Mouse (Mus musculus): ENCODE data around the gene Hpse. TPM values are rescaled to one million over a fixed set of nuclear protein-coding genes. Genes with fewer than 3 reads are reported as not detected.

Gene Hpse
- polyA plus RNA-seq, 1 experiment = 5.4 TPM

- H3K36me3 ChIP-seq (ENCODE audit: control insufficient read depth, insufficient read depth, low read length) = no peaks in the 10 kb centered on the region
- no peak for TF ChIP-seq CTCF (IDR thresholded peaks at IDR 0.05; ENCODE audit: extremely low read depth, insufficient read length, insufficient replicate concordance, low read depth, low read length)
- TF ChIP-seq POLR2A (IDR thresholded peaks at IDR 0.05; ENCODE audit: low read depth, low read length) = peak; percentile 67
- under 1% methylated on average over 71 of the region's 71 CpGs for WGBS
- H3K4me3 ChIP-seq (ENCODE audit: low read depth, low read length) = peak overlapping the region; percentile 71
- H3K4me1 ChIP-seq (ENCODE audit: control insufficient read depth, insufficient read depth, insufficient read length, low read length) = peaks cover 14% of the 10 kb centered on the region
- H3K27ac ChIP-seq (ENCODE audit: insufficient read depth, low read depth, low read length) = peak overlapping the region; percentile 32
- H3K27me3 ChIP-seq (ENCODE audit: control insufficient read depth, insufficient read depth, low read length) = no peaks in the 10 kb centered on the region
These were observed 45.6 kb downstream of the Hpse start for GRCm38 (mm10) chr5:100673745-100674486.

- Histone ChIP-seq H3K27me3 (ENCODE audit: control insufficient read depth, insufficient read depth, low read length) (no peaks in the 10 kb centered on the region), H3K36me3 (ENCODE audit: control insufficient read depth, insufficient read depth, low read length) (peaks cover 2% of the 10 kb centered on the region; the same call in 1 of the 2 replicates), H3K4me3 (ENCODE audit: low read depth, low read length) (peak overlapping the region; percentile 0; the same call in 1 of the 2 replicates), H3K27ac (ENCODE audit: insufficient read depth, low read depth, low read length) (peak overlapping the region; percentile 25; the same call in 1 of the 2 replicates), H3K4me1 (ENCODE audit: control insufficient read depth, insufficient read depth, insufficient read length, low read length) (peaks cover 14% of the 10 kb centered on the region)
- 18% methylated on average over 4 of the region's 4 CpGs for WGBS
- TF ChIP-seq POLR2A (IDR thresholded peaks at IDR 0.05; ENCODE audit: low read depth, low read length) (no peak), CTCF (IDR thresholded peaks at IDR 0.05; ENCODE audit: extremely low read depth, insufficient read length, insufficient replicate concordance, low read depth, low read length) (no peak)
These were observed 47.1 kb downstream of the Hpse start for GRCm38 (mm10) chr5:100672403-100672802.

- Histone ChIP-seq H3K4me3 (ENCODE audit: low read depth, low read length) (no peak overlapping the region), H3K27ac (ENCODE audit: insufficient read depth, low read depth, low read length) (peak overlapping the region; percentile 25; the same call in 1 of the 2 replicates), H3K4me1 (ENCODE audit: control insufficient read depth, insufficient read depth, insufficient read length, low read length) (peaks cover 14% of the 10 kb centered on the region), H3K36me3 (ENCODE audit: control insufficient read depth, insufficient read depth, low read length) (peaks cover 4% of the 10 kb centered on the region; the same call in 1 of the 2 replicates), H3K27me3 (ENCODE audit: control insufficient read depth, insufficient read depth, low read length) (no peaks in the 10 kb centered on the region)
- TF ChIP-seq POLR2A (IDR thresholded peaks at IDR 0.05; ENCODE audit: low read depth, low read length) = no peak
- no peak for TF ChIP-seq CTCF (IDR thresholded peaks at IDR 0.05; ENCODE audit: extremely low read depth, insufficient read length, insufficient replicate concordance, low read depth, low read length)
- WGBS = 12% methylated on average over 3 of the region's 3 CpGs
These were observed 47.6 kb downstream of the Hpse start for GRCm38 (mm10) chr5:100671897-100672296.

GRCm38 (mm10) chr5:100671398-100671797, 48.1 kb downstream of the Hpse start:
- TF ChIP-seq POLR2A (IDR thresholded peaks at IDR 0.05; ENCODE audit: low read depth, low read length) (no peak), CTCF (IDR thresholded peaks at IDR 0.05; ENCODE audit: extremely low read depth, insufficient read length, insufficient replicate concordance, low read depth, low read length) (peak; percentile 71; the same call in 1 of the 2 replicates)
- WGBS = 7% methylated on average over 5 of the region's 5 CpGs

GRCm38 (mm10) chr5:100666965-100667364, 52.6 kb downstream of the Hpse start:
- TF ChIP-seq POLR2A (IDR thresholded peaks at IDR 0.05; ENCODE audit: low read depth, low read length) (no peak), CTCF (IDR thresholded peaks at IDR 0.05; ENCODE audit: extremely low read depth, insufficient read length, insufficient replicate concordance, low read depth, low read length) (no peak)
- Histone ChIP-seq H3K36me3 (ENCODE audit: control insufficient read depth, insufficient read depth, low read length) (peaks cover 15% of the 10 kb centered on the region), H3K4me3 (ENCODE audit: low read depth, low read length) (no peak overlapping the region), H3K27ac (ENCODE audit: insufficient read depth, low read depth, low read length) (no peak overlapping the region), H3K4me1 (ENCODE audit: control insufficient read depth, insufficient read depth, insufficient read length, low read length) (peaks cover 21% of the 10 kb centered on the region), H3K27me3 (ENCODE audit: control insufficient read depth, insufficient read depth, low read length) (no peaks in the 10 kb centered on the region)
- WGBS = 74% methylated on average over 1 of the region's 1 CpGs

More at GRCm38 (mm10) chr5:100671398-100671797, 48.1 kb downstream of the Hpse start:
- Histone ChIP-seq H3K4me3 (ENCODE audit: low read depth, low read length) (no peak overlapping the region), H3K27me3 (ENCODE audit: control insufficient read depth, insufficient read depth, low read length) (no peaks in the 10 kb centered on the region), H3K27ac (ENCODE audit: insufficient read depth, low read depth, low read length) (peak overlapping the region; percentile 91), H3K4me1 (ENCODE audit: control insufficient read depth, insufficient read depth, insufficient read length, low read length) (peaks cover 14% of the 10 kb centered on the region), H3K36me3 (ENCODE audit: control insufficient read depth, insufficient read depth, low read length) (peaks cover 6% of the 10 kb centered on the region)

- Histone ChIP-seq H3K27ac (ENCODE audit: insufficient read depth, low read depth, low read length) (no peak overlapping the region), H3K36me3 (ENCODE audit: control insufficient read depth, insufficient read depth, low read length) (peaks cover 30% of the 10 kb centered on the region), H3K4me3 (ENCODE audit: low read depth, low read length) (no peak overlapping the region), H3K4me1 (ENCODE audit: control insufficient read depth, insufficient read depth, insufficient read length, low read length) (peaks cover 14% of the 10 kb centered on the region; the same call in 1 of the 2 replicates), H3K27me3 (ENCODE audit: control insufficient read depth, insufficient read depth, low read length) (no peaks in the 10 kb centered on the region)
- 24% methylated on average over 5 of the region's 5 CpGs for WGBS
- TF ChIP-seq CTCF (IDR thresholded peaks at IDR 0.05; ENCODE audit: extremely low read depth, insufficient read length, insufficient replicate concordance, low read depth, low read length) = peak; percentile 87; the same call in 1 of the 2 replicates
- no peak for TF ChIP-seq POLR2A (IDR thresholded peaks at IDR 0.05; ENCODE audit: low read depth, low read length)
These were observed 55.7 kb downstream of the Hpse start for GRCm38 (mm10) chr5:100663854-100664253.

GRCm38 (mm10) chr5:100663011-100663410, 56.5 kb downstream of the Hpse start:
- H3K4me3 ChIP-seq (ENCODE audit: low read depth, low read length) = no peak overlapping the region
- no peaks in the 10 kb centered on the region for H3K27me3 ChIP-seq (ENCODE audit: control insufficient read depth, insufficient read depth, low read length)
- H3K36me3 ChIP-seq (ENCODE audit: control insufficient read depth, insufficient read depth, low read length) = peaks cover 34% of the 10 kb centered on the region
- WGBS = 88% methylated on average over 6 of the region's 6 CpGs
- TF ChIP-seq POLR2A (IDR thresholded peaks at IDR 0.05; ENCODE audit: low read depth, low read length) (no peak), CTCF (IDR thresholded peaks at IDR 0.05; ENCODE audit: extremely low read depth, insufficient read length, insufficient replicate concordance, low read depth, low read length) (no peak)
- peaks cover 17% of the 10 kb centered on the region for H3K4me1 ChIP-seq (ENCODE audit: control insufficient read depth, insufficient read depth, insufficient read length, low read length)
- H3K27ac ChIP-seq (ENCODE audit: insufficient read depth, low read depth, low read length) = no peak overlapping the region

Measured in small intestine, adult 2 months (tissue).